8 mouse cellular contexts compared by ENCODE assay signal in genomic region chr2:152669256-152669638, GRCm38 (mm10). TPM values are rescaled to one million over a fixed set of nuclear protein-coding genes. Genes with fewer than 3 reads are reported as not detected.
A peak's percentile ranks its signal among the peaks of the same experiment; 100 is the strongest.
DNase-seq lines count a peak whose midpoint lies in the region; ATAC-seq and TF ChIP-seq lines count a peak whose summit lies in the region.

Gene H13, plus strand, starts transcription at chr2:152669461.

- H3K4me2 ChIP-seq in forebrain, postnatal 0 days (ENCODE audit: low read depth), result peak within 1 kb of the TSS; percentile 91
- H3K4me2 ChIP-seq in lung, embryonic 15.5 days, result peak within 1 kb of the TSS; percentile 80

- peaks cover 2 to 26% of the 10 kb centered on the region in 2 experiments; a peak in 2 of 4 replicates for H3K4me1 ChIP-seq in ES-E14 (ENCODE audit: control insufficient read depth in 2 of 2, insufficient read depth in 2 of 2, low read length in 2 of 2, poor library complexity in 1 of 2)
- H3K4me1 ChIP-seq in forebrain, postnatal 0 days (ENCODE audit: insufficient read depth), result peaks cover 20% of the 10 kb centered on the region
- peaks cover 35% of the 10 kb centered on the region for H3K4me1 ChIP-seq in lung, embryonic 15.5 days

- TF ChIP-seq CTCF in forebrain, postnatal 0 days (IDR thresholded peaks at IDR 0.05; ENCODE audit: low read depth), result peak; percentile 99

- peak within 1 kb of the TSS; percentile 86 to 95 for H3K4me3 ChIP-seq in ES-E14 (ENCODE audit: insufficient read depth in 1 of 2, low read depth in 1 of 2, low read length in 2 of 2, poor library complexity in 1 of 2, severe bottlenecking in 1 of 2)
- peak within 1 kb of the TSS; percentile 95 for H3K4me3 ChIP-seq in forebrain, postnatal 0 days (ENCODE audit: low read depth, low read length)
- H3K4me3 ChIP-seq in lung, embryonic 15.5 days, result peak within 1 kb of the TSS; percentile 94

- no peaks in the 10 kb centered on the region for H3K9me3 ChIP-seq in ES-E14 (ENCODE audit: control insufficient read depth, insufficient read depth, low read depth, low read length)
- no peaks in the 10 kb centered on the region for H3K9me3 ChIP-seq in forebrain, postnatal 0 days (ENCODE audit: low read length)
- no peaks in the 10 kb centered on the region for H3K9me3 ChIP-seq in lung, embryonic 15.5 days

- H3K9ac ChIP-seq in ES-E14 (ENCODE audit: insufficient read depth, low read depth, low read length, poor library complexity, severe bottlenecking), result peak within 1 kb of the TSS; percentile 96
- H3K9ac ChIP-seq in forebrain, postnatal 0 days, result peak within 1 kb of the TSS; percentile 97
- H3K9ac ChIP-seq in lung, embryonic 15.5 days, result peak within 1 kb of the TSS; percentile 96

- under 1% methylated on average over 35 of the region's 35 CpGs for whole genome bisulfite sequencing in forebrain, postnatal 0 days
- under 1% methylated on average over 35 of the region's 35 CpGs for WGBS in lung, embryonic 15.5 days

- H3K36me3 ChIP-seq in ES-E14 (ENCODE audit: control insufficient read depth, insufficient read depth, low read length, poor library complexity, severe bottlenecking), result peaks cover 21% of the 10 kb centered on the region; the same call in 1 of the 2 replicates
- H3K36me3 ChIP-seq in forebrain, postnatal 0 days (ENCODE audit: insufficient read depth), result peaks cover 7% of the 10 kb centered on the region
- peaks cover 8% of the 10 kb centered on the region; the same call in 1 of the 2 replicates for H3K36me3 ChIP-seq in lung, embryonic 15.5 days

- no peaks in the 10 kb centered on the region for H3K27me3 ChIP-seq in forebrain, postnatal 0 days (ENCODE audit: insufficient read depth, low read length)
- H3K27me3 ChIP-seq in lung, embryonic 15.5 days, result peaks cover 4% of the 10 kb centered on the region; the same call in 1 of the 2 replicates

- H3K27ac ChIP-seq in ES-E14 (ENCODE audit: insufficient read depth, low read depth, low read length, poor library complexity, severe bottlenecking), result peak within 1 kb of the TSS; percentile 72
- H3K27ac ChIP-seq in forebrain, postnatal 0 days (ENCODE audit: low read depth, low read length), result peak within 1 kb of the TSS; percentile 95
- H3K27ac ChIP-seq in lung, embryonic 15.5 days, result peak within 1 kb of the TSS; percentile 92

- ATAC-seq in forebrain, postnatal 0 days, result peak; percentile 86
- ATAC-seq in lung, embryonic 15.5 days (ENCODE audit: borderline replicate concordance, extremely low read depth, low FRiP score, low TSS enrichment), result peak; percentile 75; the same call in 1 of the 2 replicates

- in situ Hi-C loops in ES-E14 (cut with MboI; ENCODE audit: low sequenced_read_pairs in 2 of 2, unreplicated experiment in 2 of 2), result no loop called here

- DNase-seq in ES-E14 (ENCODE audit: low read depth, low spot score), result peak; percentile 91
- DNase-seq in cerebellum, adult 11-12 months, result peak; percentile 91
- peak; percentile 98 for DNase-seq in forebrain, postnatal 0 days
- peak; percentile 94 for DNase-seq in heart, postnatal 4 days
- DNase-seq in layer of hippocampus, adult 8-10 months (ENCODE audit: low spot score in 2 of 2), result peak; percentile 88 to 90
- DNase-seq in ovary, adult 18-20 months (ENCODE audit: low spot score), result peak; percentile 83
- DNase-seq in thymus, postnatal 0 days (ENCODE audit: low spot score), result peak; percentile 97

TF ChIP-seq in ES-E14, 5 proteins besides CTCF, POLR2A, EP300 and RAD21:
- TF ChIP-seq CHD2 (IDR thresholded peaks at IDR 0.05; ENCODE audit: low read depth, low read length) (no peak), HCFC1 (IDR thresholded peaks at IDR 0.05; ENCODE audit: borderline replicate concordance, insufficient read depth, low read length) (peak; percentile 73; the same call in 1 of the 2 replicates), ZNF384 (IDR thresholded peaks at IDR 0.05; ENCODE audit: low read depth, low read length) (no peak), ZC3H11A (IDR thresholded peaks at IDR 0.05; ENCODE audit: borderline replicate concordance, low read depth, low read length) (no peak)

RNA-seq across cellular contexts. Expression of gene H13, which starts in this region (rescaled TPM):
- total RNA-seq in ES-E14 (2012; rRNA removed), result 55.0 and 91.6 TPM in 2 replicates
- total RNA-seq in forebrain, postnatal 0 days (2014; rRNA removed), result 121 and 177 TPM in 2 replicates
- polyA plus RNA-seq in forebrain, postnatal 0 days (2015; fragmentation: Nextera tagmentation; extraction: Ambion mirVana), result 165 and 166 TPM in 2 replicates
- 10 to 100 TPM; 54.1 to 54.2 TPM for total RNA-seq in heart, postnatal 4 days (2021)
- 10 to 100 TPM; 69.8 to 81.5 (median 78.5) TPM for total RNA-seq in layer of hippocampus, adult 8-10 months (2022)
- 97.7 and 104 TPM in 2 replicates for polyA plus RNA-seq in lung, embryonic 15.5 days (2015; fragmentation: Nextera tagmentation; extraction: Ambion mirVana)
- polyA plus RNA-seq in thymus, postnatal 0 days (2015; fragmentation: Nextera tagmentation; extraction: Ambion mirVana), result 196 and 200 TPM in 2 replicates

Comparison
In these comparisons a context has a peak if more than half of its experiments do, and no peak if none do; other contexts are left out.
1. Peak in every context shown above with its lines: DNase-seq, ATAC-seq, H3K4me3 ChIP-seq and H3K27ac ChIP-seq.